Mouse (Mus musculus): Measurements from ENCODE around the gene Col20a1. TPM values are rescaled to one million over a fixed set of nuclear protein-coding genes. Genes with fewer than 3 reads are reported as not detected.

The Col20a1 gene
- 7.5 and 24.6 TPM in 2 replicates for polyA plus RNA-seq (2012; ENCODE audit: low replicate concordance)

DNA sequence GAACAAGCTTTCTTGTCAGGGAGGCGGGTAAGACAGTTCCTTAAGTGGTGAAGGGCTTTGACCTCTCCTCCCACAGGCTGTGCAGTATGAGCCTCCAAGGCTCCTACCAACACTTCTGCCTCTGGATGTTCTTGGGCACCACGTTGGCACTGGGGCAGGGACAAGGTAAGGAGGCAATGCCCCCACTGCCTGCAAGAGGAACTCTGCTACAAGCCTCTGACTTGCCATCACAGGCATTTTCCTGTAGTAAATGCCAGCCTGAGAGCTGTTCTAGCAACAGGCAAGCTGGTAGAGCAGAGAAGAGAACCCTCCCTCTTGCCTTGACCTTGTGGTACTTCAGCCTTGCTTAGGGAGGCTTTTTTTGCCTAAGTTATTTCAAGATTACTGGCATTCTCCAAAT, at the start of gene Col20a1:
TSS of gene Col20a1 (plus strand) at position 87 of the 400 bp plus-strand sequence.

DNA sequence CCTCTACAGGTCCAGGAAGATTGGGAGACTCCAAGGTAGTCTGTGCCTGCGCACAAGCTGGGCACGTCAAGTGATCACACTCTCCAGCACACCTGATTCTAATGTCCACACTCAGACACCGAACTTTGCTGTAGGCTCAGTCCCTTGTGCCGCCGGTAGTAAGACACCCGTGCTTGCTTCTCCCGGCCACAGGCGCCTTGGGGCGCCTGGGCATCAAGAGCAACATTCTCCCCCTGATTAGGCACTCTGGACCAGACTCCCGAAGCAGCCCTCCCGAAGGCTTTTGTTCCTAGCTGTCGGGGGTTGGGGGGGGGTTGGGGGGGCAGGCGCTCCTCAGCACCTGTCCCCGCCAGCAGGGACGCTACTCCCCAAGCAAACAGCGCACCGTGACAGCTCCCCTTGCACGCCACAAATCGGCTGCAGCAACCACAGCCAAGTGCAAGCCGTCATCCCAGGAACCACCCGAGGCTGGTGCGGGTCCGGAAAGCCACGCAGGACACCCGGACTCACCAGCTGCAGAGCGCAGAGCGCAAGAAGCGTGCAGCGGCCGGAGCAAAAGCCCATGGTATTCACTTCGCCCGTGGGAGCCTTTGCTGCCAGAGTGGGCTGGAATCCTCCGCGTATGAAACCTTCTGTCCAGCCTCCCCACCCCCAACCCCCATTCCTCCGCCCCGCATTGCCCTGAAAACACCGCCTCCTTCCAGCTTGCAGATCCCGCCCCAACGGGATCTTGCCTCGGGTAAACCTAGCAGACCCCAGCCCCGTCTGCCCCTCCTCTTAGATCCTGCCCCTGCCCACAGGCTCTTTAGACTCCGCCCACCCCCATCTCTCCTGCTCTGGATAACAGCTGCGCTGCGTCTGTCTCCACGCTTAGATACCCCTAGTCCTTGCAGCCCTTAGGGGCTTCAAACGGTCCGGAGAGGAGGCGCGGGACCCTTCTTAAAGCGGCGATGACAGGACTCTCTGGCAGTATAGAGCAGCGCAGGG, 32.0 kb upstream of the Col20a1 start, which contains the start of gene Nkain4:
TSS of gene Nkain4 (minus strand) at position 639 of the 987 bp plus-strand sequence.

DNA sequence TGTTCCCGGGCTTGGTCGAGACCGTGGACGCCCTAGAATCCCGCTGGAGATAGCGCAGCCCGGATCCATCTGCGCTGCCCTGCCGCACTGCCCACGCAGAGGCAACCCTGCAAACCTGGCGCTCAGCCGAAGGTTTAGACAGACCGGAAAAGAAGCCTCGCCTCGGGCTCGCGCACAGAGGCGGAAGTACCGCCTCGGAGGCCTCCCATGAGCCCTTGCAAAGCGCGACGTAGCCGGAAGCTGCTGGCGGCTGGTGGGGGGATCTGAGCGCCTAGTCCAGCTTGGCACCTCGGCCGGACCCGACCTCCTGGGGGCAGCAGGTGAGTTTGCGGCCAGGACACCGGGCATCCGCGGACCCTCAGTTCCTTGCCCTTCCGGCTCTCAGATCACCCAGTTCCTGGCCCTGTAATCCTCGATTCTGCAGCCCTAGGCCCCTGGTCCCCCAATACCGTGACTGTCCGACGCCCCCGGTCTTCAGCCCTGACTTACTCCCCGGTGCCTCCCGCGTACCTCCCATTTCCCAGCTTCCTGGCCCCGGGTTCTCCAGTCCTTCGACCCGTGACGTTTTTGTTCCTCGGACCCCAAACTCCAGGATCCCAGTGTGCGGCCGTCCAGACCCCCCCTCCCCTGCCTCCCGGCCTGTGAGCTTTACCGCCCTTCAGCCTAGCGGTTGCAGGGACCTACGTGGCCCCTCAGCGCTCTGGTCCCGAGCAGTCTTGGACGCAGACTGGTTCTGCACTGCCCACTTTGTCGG, 19.1 kb upstream of the Col20a1 start, which contains the start of gene Arfgap1:
TSS of gene Arfgap1 (plus strand) at position 216 of the 754 bp plus-strand sequence.

DNA sequence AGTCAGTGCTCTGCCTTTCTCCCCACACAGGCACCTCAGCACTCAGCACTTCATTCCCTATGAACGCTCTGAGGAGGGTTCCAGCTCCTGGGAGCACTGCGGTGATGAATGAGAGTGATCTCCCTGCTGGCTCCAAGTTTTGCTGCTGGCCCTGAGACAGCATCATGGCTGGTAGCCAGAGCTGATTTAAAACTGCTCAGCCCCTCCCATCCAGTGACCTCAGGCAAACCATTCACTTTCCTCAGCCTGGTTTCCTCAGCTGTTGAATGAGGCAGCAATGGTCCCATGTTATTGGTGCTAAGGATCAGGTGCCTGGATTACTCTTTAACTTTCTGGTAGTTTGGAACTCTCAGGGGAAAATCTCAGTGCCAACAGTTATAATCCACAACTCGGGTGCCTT, 57.1 kb downstream of the Col20a1 start, which contains the start of gene Chrna4:
TSS of gene Chrna4 (minus strand) at position 110 of the 400 bp plus-strand sequence.

Other genes with a start within 250 kb of the Col20a1 start
- gene Bhlhe23, start 209.6 kb upstream of the Col20a1 start, polyA plus RNA-seq (2012; ENCODE audit: low replicate concordance), result not detected in 2 replicates
- gene Ythdf1, start 65.6 kb upstream of the Col20a1 start, polyA plus RNA-seq (2012; ENCODE audit: low replicate concordance), result 41.1 and 51.6 TPM in 2 replicates
- not detected in 2 replicates for gene Birc7, start 57.5 kb upstream of the Col20a1 start, polyA plus RNA-seq (2012; ENCODE audit: low replicate concordance)
- gene Nkain4, start 31.8 kb upstream of the Col20a1 start, polyA plus RNA-seq (2012; ENCODE audit: low replicate concordance), result not detected in 2 replicates
- 23.5 and 47.7 TPM in 2 replicates for gene Arfgap1, start 19.3 kb upstream of the Col20a1 start, polyA plus RNA-seq (2012; ENCODE audit: low replicate concordance)
- not detected in 2 replicates for gene Chrna4, start 57.0 kb downstream of the Col20a1 start, polyA plus RNA-seq (2012; ENCODE audit: low replicate concordance)
- not detected in 2 replicates for gene Kcnq2, start 148.8 kb downstream of the Col20a1 start, polyA plus RNA-seq (2012; ENCODE audit: low replicate concordance)
- gene Eef1a2, start 170.5 kb downstream of the Col20a1 start, polyA plus RNA-seq (2012; ENCODE audit: low replicate concordance), result not detected in 2 replicates
- 459 and 1,010 TPM in 2 replicates for gene Ppdpf, start 200.7 kb downstream of the Col20a1 start, polyA plus RNA-seq (2012; ENCODE audit: low replicate concordance)
- 0.06 and 0.08 TPM in 2 replicates for gene Ptk6, start 216.3 kb downstream of the Col20a1 start, polyA plus RNA-seq (2012; ENCODE audit: low replicate concordance)
- 0.58 and 2.5 TPM in 2 replicates for gene Srms, start 226.7 kb downstream of the Col20a1 start, polyA plus RNA-seq (2012; ENCODE audit: low replicate concordance)
- 1.9 and 3.0 TPM in 2 replicates for gene Fndc11, start 233.5 kb downstream of the Col20a1 start, polyA plus RNA-seq (2012; ENCODE audit: low replicate concordance)

Measured in hematopoietic multipotent progenitor cell, adult 10-12 weeks (in vitro differentiated cells).